Mouse (Mus musculus) hindbrain, embryonic 12.5 days (tissue): ENCODE measurements around the gene Smarca2. TPM values are rescaled to one million over a fixed set of nuclear protein-coding genes. Genes with fewer than 3 reads are reported as not detected.

Experiments used
- ATAC-seq: fragments of 200-750 bp; cut with Nextera tagmentation; 2 replicates; pipeline ENCODE4 v1.8.0; 2017; ENCODE audit warnings: moderate TSS enrichment; ENCODE audit not compliant: low FRiP score
- H3K27ac ChIP-seq: fragments of 300-500 bp; sonication (generic); 2 replicates; pipeline ENCODE4 v1.5.1; 2016; ENCODE audit warnings: mild to moderate bottlenecking
- H3K27me3 ChIP-seq: fragments of 300-500 bp; sonication (generic); 2 replicates; pipeline ENCODE4 v1.6.1; 2016; ENCODE audit warnings: mild to moderate bottlenecking
- H3K36me3 ChIP-seq: fragments of 300-500 bp; sonication (generic); 2 replicates; pipeline ENCODE4 v1.6.1; 2016; ENCODE audit warnings: mild to moderate bottlenecking
- H3K4me1 ChIP-seq: fragments of 300-500 bp; sonication (generic); 2 replicates; pipeline ENCODE4 v1.6.1; 2016
- H3K4me2 ChIP-seq: fragments of 300-500 bp; sonication (generic); replicated peaks from 2 replicates; pipeline ENCODE4 v1.6.1; 2016; ENCODE audit warnings: mild to moderate bottlenecking
- H3K4me3 ChIP-seq: fragments of 300-500 bp; sonication (generic); 2 replicates; pipeline ENCODE4 v1.5.1; 2016; ENCODE audit warnings: mild to moderate bottlenecking
- H3K9ac ChIP-seq: fragments of 300-500 bp; sonication (generic); 2 replicates; pipeline ENCODE4 v1.6.1; 2016; ENCODE audit warnings: mild to moderate bottlenecking, moderate library complexity
- H3K9me3 ChIP-seq: fragments of 300-500 bp; sonication (generic); replicated peaks from 2 replicates; pipeline ENCODE4 v1.6.1; 2016; ENCODE audit warnings: mild to moderate bottlenecking
- WGBS: fragments of 180-500 bp; shearing (Covaris S2); methylation state at CpG from one replicate; pipeline ENCODE4 v1.1.7; 2016; 5-methylcytosine and 5-hydroxymethylcytosine counted together
- polyA plus RNA-seq: library from polyadenylated mRNA; unstranded; fragments of >200 nt; fragmentation: Nextera tagmentation; extraction: Ambion mirVana; gene quantifications from 2 replicates; pipeline ENCODE4 v1.2.1, GENCODE M21; 2016

The Smarca2 gene
- polyA plus RNA-seq, 1 experiment from 2014 or later = 60.9 TPM

DNA sequence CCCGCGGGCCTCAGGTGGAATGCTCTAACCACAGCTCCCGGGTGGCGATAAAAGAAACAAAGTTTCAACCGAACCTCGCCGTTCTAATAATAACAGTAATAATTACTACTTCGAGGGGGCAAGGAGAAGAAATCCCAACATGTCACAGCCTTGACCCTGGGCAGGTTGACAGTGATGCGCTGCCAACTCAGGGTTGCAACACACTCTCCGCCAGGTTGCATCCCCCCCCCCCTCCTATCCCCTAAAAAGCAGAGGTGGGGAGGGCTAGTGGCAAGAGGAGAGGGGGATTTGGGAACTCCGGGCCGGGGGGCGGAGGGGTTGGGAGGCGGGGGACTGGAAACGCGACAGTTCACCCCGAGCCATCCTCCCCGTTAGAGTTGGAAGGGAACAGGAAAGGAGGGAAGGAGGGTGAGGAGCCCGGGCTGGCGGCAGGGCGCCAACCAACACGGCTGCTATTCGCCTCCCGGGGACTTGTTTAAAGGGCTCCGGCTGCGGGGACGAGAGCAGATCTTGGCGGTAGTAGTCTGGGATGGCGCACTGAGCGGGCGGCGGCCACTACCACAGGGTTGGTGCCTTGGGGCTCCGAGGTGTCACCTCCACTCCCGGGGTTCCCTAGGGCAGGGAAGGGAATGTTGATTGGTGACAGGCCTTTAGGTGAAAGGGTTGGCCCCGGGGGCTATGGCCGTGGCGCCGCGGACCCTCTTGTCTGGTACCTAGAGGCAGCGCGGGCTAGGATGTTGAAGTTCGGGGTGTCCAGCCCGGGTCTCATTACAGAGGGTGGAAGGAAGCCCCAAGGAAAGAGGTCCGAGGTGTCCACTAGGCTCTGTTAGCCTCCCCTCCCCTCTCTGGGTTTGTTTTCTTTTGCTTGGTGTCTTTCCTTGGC, 829 bp downstream of the Smarca2 start:
- 0 out of 2 replicates have a peak, but pooled peaks have one; percentile 8 for ATAC-seq
- H3K4me1 ChIP-seq = peaks cover 19% of the 10 kb centered on the region
- under 1% methylated on average over 44 of the region's 44 CpGs for WGBS
- H3K4me3 ChIP-seq = peak overlapping the region; percentile 55
- H3K9ac ChIP-seq = peak overlapping the region; percentile 69
- peak overlapping the region; percentile 100 for H3K4me2 ChIP-seq
- H3K27me3 ChIP-seq = peaks cover 56% of the 10 kb centered on the region
- H3K9me3 ChIP-seq = no peaks in the 10 kb centered on the region
- no peaks in the 10 kb centered on the region for H3K36me3 ChIP-seq
- H3K27ac ChIP-seq = peak overlapping the region; percentile 85; the same call in 1 of the 2 replicates

DNA sequence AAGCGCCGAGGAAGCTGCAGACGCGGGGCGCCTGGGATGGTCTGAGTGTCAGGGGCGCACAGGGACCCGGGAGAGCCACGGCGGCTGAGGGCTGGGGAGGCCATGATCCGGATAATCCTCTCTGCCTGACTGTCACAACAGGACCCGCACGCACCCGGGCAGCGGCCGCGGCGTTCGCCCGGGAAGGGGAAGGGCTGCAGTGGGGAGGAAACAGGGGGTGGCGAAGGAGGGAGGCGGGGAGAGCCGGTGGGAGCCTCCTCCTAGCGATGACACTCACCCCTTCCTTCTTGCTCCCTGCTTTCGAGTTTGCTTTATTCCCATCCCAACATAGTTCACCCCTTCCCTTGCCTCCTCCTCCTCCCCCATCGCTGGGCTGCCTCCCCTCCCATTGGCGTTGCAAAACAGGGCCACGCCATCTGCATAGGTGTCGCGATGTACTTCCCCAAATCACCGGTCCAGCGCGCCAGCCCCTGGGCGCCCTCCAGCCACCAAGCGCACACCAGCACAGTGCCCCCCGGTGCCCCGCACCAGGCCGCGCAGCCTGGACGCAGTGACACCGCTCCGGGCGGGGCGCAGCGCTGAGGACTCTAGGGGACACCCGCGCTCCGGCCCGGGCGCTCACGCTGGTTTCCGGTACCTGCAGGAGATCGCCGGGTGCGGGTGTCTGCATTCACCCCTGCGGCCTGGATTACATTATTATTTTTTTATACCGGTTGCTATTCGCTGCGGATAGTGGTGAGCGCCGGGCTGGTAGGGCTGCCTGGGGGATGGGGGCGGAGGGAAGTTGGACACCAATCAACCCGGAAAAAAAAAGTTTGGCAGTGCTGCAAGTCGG, 1.7 kb downstream of the Smarca2 start:
- Histone ChIP-seq H3K4me1 (peaks cover 19% of the 10 kb centered on the region), H3K4me3 (peak overlapping the region; percentile 55), H3K9ac (peak overlapping the region; percentile 69), H3K27ac (peak overlapping the region; percentile 26), H3K9me3 (no peaks in the 10 kb centered on the region), H3K4me2 (peak overlapping the region; percentile 100), H3K36me3 (no peaks in the 10 kb centered on the region), H3K27me3 (peaks cover 55% of the 10 kb centered on the region)
- peak; percentile 20 for ATAC-seq
- under 1% methylated on average over 63 of the region's 63 CpGs for WGBS

DNA sequence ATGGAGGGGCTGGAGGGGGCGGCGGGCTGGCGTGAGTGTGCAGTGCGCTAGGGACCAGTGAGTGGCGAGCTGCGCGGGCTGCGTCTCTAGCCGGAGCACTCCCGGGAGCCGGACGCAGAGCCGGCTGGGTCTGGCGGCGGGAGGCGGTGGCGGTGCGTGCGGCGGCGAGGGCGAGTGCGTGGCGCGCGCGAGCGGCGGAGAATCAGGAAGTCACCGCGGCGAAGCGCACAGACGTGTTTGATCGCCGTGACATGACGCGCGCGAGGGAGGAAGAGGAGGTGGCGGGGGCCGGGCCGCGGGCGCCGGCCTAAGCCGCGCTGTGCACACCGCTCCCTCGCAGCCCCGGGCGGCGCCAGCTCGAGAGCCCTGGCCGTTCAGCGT, 2.3 kb downstream of the Smarca2 start:
- peak overlapping the region; percentile 17; the same call in 1 of the 2 replicates for H3K27ac ChIP-seq
- H3K27me3 ChIP-seq = peaks cover 51% of the 10 kb centered on the region
- 1% methylated on average over 54 of the region's 56 CpGs for WGBS

DNA sequence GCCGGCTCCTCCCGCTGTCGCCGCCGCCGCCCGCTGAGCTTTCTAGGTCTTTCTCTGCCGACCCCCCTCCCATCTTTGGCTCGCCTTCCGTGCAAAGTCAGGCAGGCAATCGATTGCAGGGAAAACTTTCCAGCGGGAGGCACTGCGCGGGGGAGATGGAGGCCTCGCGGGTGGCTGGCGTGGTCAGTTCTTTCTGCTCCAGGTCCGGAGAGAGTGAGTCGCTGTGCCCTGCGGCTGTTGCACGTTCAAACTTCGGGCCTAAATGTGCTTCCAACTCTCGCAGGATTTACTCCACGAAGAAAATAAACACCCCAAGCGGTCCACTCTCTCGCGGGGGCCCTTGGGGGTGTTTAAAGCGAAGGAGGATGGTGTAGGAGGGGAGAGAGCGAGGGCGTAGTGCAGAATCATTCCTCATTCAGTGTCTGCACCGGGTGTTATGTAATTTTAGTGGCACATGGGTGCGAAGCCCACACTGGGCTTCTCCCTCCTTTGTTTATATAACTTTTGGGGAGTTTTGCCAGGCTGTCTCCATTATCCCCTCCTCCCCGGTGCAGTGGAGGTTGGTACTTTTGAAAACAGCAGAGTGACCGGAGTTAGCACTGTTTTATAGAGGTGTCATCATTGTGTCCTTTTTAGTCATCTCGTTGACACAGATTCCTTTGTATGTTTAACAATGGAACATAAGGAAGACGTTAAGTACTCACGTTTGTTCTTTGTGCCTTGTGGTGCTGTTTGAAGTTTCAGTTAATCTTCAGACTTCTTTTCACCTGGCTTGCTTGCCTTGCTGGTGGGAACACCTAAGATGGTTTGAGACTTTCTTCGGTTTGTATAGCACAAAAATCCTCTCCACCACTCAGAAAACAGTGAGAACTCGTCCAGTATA, 2.9 kb downstream of the Smarca2 start:
- Histone ChIP-seq H3K9me3 (no peaks in the 10 kb centered on the region), H3K9ac (peak overlapping the region; percentile 69), H3K27me3 (peaks cover 46% of the 10 kb centered on the region), H3K4me1 (peaks cover 19% of the 10 kb centered on the region), H3K4me3 (peak overlapping the region; percentile 55), H3K36me3 (no peaks in the 10 kb centered on the region), H3K27ac (peak overlapping the region; percentile 17; the same call in 1 of the 2 replicates), H3K4me2 (peak overlapping the region; percentile 100)
- ATAC-seq = no peak
- WGBS = under 1% methylated on average over 33 of the region's 39 CpGs

More for the DNA sequence above, 2.3 kb downstream of the Smarca2 start:
- Histone ChIP-seq H3K4me3 (peak overlapping the region; percentile 55), H3K4me2 (peak overlapping the region; percentile 100), H3K9me3 (no peaks in the 10 kb centered on the region), H3K36me3 (no peaks in the 10 kb centered on the region), H3K4me1 (peaks cover 19% of the 10 kb centered on the region), H3K9ac (peak overlapping the region; percentile 69)
- ATAC-seq = 0 out of 2 replicates have a peak, but pooled peaks have one; percentile 18

DNA sequence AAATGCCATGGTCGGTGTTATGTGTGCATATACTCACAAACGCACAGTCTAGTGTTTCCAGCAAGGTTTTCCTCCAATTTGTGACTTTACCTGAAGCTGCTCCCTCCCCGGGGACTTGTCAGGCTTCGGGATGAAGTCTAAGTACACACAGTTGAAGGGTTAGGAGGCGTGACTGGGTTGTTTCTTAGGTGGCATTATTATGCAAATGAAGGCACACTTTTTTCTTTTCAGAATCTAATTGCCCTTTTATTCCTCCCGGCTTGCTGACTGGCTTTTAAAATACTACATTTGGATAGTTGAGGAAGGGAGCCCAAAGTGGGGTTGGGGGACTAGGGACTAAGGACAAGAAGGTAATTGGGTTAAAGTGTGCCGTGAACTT, 3.6 kb downstream of the Smarca2 start:
- ATAC-seq = no peak
- no peak overlapping the region for H3K27ac ChIP-seq
- H3K27me3 ChIP-seq = peaks cover 45% of the 10 kb centered on the region
- 3% methylated on average over 7 of the region's 7 CpGs for WGBS
- H3K9me3 ChIP-seq = no peaks in the 10 kb centered on the region
- H3K4me1 ChIP-seq = peaks cover 19% of the 10 kb centered on the region
- peak overlapping the region; percentile 55; the same call in 1 of the 2 replicates for H3K4me3 ChIP-seq
- no peaks in the 10 kb centered on the region for H3K36me3 ChIP-seq
- peak overlapping the region; percentile 100 for H3K4me2 ChIP-seq
- H3K9ac ChIP-seq = no peak overlapping the region

DNA sequence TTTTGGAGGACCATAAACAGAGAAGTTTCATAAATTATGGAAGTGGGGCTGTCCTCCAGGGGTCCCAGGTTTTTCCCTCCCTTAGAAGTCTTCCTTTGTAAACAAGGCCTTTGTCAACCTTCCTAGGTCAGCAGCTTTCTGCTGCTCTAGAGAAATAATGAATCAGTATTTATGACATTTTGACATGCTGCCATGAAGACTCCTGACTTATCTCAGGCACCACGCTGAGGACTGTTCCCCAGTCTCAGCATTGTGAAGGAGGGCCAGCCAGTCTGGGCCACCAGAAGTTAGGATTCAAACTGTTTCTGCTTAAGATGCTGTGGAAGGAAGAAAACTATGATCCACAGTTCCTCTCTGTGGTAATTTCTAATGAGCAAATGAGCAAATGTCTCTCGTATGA, 4.8 kb downstream of the Smarca2 start:
- Histone ChIP-seq H3K27me3 (peaks cover 44% of the 10 kb centered on the region), H3K4me2 (no peak overlapping the region)
- WGBS = 26% methylated on average over 2 of the region's 2 CpGs

DNA sequence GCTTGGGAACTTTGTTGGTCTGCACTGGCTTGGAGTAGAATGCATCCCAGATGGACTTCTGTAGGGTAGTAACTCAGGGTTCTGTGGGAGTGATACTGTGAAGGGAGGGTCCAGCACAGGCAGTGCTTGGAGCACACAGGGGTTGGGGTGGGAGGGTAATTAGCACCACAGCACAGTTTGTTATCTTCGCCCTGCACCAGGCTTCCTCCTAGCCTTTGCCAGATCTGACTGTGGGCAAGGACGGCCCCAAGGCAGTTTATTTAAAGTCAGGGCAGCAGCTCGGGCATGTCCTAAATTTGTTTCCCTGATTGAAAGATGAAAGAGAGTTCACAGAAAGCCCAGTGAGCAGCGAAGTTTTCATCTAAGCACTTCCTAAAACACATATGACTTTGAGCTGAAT, 8.1 kb downstream of the Smarca2 start:
- 65% methylated on average over 4 of the region's 4 CpGs for WGBS
- no peak overlapping the region for H3K9ac ChIP-seq
- no peak overlapping the region for H3K4me2 ChIP-seq
- H3K36me3 ChIP-seq = no peaks in the 10 kb centered on the region
- no peak for ATAC-seq
- no peak overlapping the region for H3K4me3 ChIP-seq
- H3K27me3 ChIP-seq = peaks cover 34% of the 10 kb centered on the region
- no peaks in the 10 kb centered on the region for H3K9me3 ChIP-seq
- peaks cover 9% of the 10 kb centered on the region for H3K4me1 ChIP-seq
- no peak overlapping the region for H3K27ac ChIP-seq

More for the DNA sequence above, 4.8 kb downstream of the Smarca2 start:
- Histone ChIP-seq H3K9me3 (no peaks in the 10 kb centered on the region), H3K36me3 (no peaks in the 10 kb centered on the region), H3K4me1 (peaks cover 19% of the 10 kb centered on the region), H3K4me3 (no peak overlapping the region), H3K27ac (no peak overlapping the region), H3K9ac (no peak overlapping the region)
- ATAC-seq = no peak

DNA sequence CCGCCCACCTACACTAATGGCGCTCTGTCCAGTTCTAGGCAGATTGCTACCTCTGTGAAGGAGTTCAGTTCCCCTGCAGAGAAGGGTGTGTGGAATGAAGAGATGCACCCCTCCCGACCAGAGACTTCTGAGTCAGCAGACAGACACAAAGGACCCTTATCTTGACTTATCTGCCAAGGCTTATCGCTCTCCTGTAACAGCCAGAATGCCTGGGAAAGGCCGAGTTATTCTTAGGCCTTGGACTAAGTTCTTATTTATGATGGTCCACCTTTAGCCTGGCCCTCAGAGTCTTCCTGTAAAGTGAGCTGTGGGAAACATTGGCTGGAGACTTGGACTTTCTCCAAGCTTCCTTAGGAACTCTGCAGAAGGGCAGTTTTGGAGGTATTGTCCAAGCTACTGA, 8.8 kb downstream of the Smarca2 start:
- H3K9me3 ChIP-seq = no peaks in the 10 kb centered on the region
- ATAC-seq = no peak
- peaks cover 2% of the 10 kb centered on the region; the same call in 1 of the 2 replicates for H3K4me1 ChIP-seq
- no peak overlapping the region for H3K27ac ChIP-seq
- H3K36me3 ChIP-seq = no peaks in the 10 kb centered on the region
- no peak overlapping the region for H3K9ac ChIP-seq
- no peak overlapping the region for H3K4me3 ChIP-seq
- H3K27me3 ChIP-seq = peaks cover 28% of the 10 kb centered on the region
- WGBS = 78% methylated on average over 5 of the region's 5 CpGs
- H3K4me2 ChIP-seq = no peak overlapping the region

DNA sequence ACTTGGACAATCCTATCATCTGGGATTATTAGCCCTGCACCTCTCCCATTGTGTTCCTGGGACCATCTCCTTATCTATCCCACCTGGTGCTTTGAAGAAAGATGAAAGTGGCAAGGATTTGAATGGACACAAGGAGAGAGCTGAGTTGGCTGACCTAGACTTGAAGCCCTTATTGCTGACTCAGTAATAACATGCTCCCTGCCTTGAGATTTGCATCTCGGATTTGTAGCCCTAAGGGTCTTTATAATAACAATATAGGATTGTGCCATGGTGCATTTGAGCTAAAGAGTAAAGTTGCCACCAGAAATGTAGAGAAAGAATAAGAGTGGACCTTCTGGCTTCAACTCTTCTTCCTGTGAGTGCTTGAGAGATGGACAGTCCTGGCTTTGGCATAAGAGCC, 11.4 kb downstream of the Smarca2 start:
- H3K9ac ChIP-seq = no peak overlapping the region
- no peaks in the 10 kb centered on the region for H3K9me3 ChIP-seq
- no peak for ATAC-seq
- H3K27me3 ChIP-seq = peaks cover 12% of the 10 kb centered on the region
- 51% methylated on average over 1 of the region's 1 CpGs for WGBS
- H3K4me2 ChIP-seq = no peak overlapping the region
- no peak overlapping the region for H3K27ac ChIP-seq
- H3K36me3 ChIP-seq = no peaks in the 10 kb centered on the region
- H3K4me1 ChIP-seq = no peaks in the 10 kb centered on the region
- no peak overlapping the region for H3K4me3 ChIP-seq

DNA sequence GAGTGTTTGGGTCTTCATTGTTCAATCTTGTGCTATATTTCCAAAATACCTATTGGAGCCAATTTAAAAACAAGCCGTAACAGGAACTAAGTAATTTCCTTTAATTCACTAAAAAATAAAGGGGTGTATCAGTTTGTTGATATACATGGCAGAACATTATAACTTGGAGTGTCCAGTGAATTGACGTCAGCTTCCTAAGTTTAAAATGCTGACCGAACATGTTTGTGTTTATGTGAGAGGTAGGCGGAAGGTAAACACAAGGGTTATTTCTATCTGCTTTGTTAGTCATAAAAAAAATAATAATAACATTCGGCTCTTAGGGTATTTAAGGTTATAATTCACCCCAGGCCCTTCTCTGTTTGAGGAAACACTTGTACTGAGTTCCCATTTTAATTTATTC, 12.4 kb downstream of the Smarca2 start:
- H3K27me3 ChIP-seq = peaks cover 12% of the 10 kb centered on the region
- H3K9me3 ChIP-seq = no peaks in the 10 kb centered on the region
- H3K27ac ChIP-seq = no peak overlapping the region
- H3K36me3 ChIP-seq = no peaks in the 10 kb centered on the region
- H3K4me1 ChIP-seq = no peaks in the 10 kb centered on the region
- no peak overlapping the region for H3K4me3 ChIP-seq
- H3K4me2 ChIP-seq = no peak overlapping the region
- no peak for ATAC-seq
- 91% methylated on average over 5 of the region's 5 CpGs for WGBS
- H3K9ac ChIP-seq = no peak overlapping the region

DNA sequence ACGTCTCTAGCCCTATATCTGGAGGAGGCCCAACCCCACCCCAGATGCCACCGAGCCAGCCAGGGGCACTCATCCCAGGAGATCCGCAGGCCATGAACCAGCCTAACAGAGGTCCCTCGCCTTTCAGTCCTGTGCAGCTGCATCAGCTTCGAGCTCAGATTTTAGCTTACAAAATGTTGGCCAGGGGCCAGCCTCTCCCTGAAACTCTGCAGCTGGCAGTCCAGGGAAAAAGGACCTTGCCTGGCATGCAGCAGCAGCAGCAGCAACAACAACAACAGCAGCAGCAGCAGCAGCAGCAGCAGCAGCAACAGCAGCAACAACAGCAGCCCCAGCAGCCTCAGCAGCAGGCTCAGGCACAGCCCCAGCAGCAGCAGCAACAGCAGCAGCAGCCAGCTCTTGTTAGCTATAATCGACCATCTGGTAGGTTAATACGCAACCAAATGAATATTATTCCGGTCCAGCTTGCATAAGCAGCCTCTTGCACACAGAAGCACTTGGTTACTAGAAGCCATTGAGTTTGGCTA, 25.9 kb downstream of the Smarca2 start:
- Histone ChIP-seq H3K36me3 (no peaks in the 10 kb centered on the region), H3K27ac (no peak overlapping the region), H3K9ac (no peak overlapping the region), H3K4me1 (peaks cover 5% of the 10 kb centered on the region; the same call in 1 of the 2 replicates), H3K4me3 (no peak overlapping the region), H3K9me3 (no peaks in the 10 kb centered on the region), H3K27me3 (no peaks in the 10 kb centered on the region), H3K4me2 (no peak overlapping the region)
- ATAC-seq = no peak
- WGBS = 50% methylated on average over 8 of the region's 8 CpGs
